ENCODE assay signal across 8 mouse cellular contexts in genomic region chr12:51827958-51828650, GRCm38 (mm10). TPM values are rescaled to one million over a fixed set of nuclear protein-coding genes. Genes with fewer than 3 reads are reported as not detected.
DNase-seq lines count a peak whose midpoint lies in the region; ATAC-seq and TF ChIP-seq lines count a peak whose summit lies in the region.

No protein-coding gene starts in this region.

- H3K4me2 ChIP-seq in heart, embryonic 15.5 days: peak overlapping the region; percentile 65
- peak overlapping the region; percentile 70 for H3K4me2 ChIP-seq in forebrain, embryonic 16.5 days (ENCODE audit: low read length)
- H3K4me2 ChIP-seq in liver, postnatal 0 days (ENCODE audit: low read depth, low read length): peak overlapping the region; percentile 64

- H3K36me3 ChIP-seq in heart, embryonic 15.5 days: peaks cover 14% of the 10 kb centered on the region
- no peaks in the 10 kb centered on the region for H3K36me3 ChIP-seq in E14TG2a.4 (ENCODE audit: insufficient read depth, low read length)
- peaks cover 5% of the 10 kb centered on the region; the same call in 1 of the 2 replicates for H3K36me3 ChIP-seq in forebrain, embryonic 16.5 days (ENCODE audit: control insufficient read depth, insufficient read depth)
- peaks cover 28% of the 10 kb centered on the region for H3K36me3 ChIP-seq in liver, postnatal 0 days (replicated peaks; ENCODE audit: insufficient read depth, low read length)

- H3K9me3 ChIP-seq in heart, embryonic 15.5 days (replicated peaks): no peaks in the 10 kb centered on the region
- no peaks in the 10 kb centered on the region for H3K9me3 ChIP-seq in E14TG2a.4 (ENCODE audit: low read length)
- no peaks in the 10 kb centered on the region for H3K9me3 ChIP-seq in forebrain, embryonic 16.5 days (ENCODE audit: control insufficient read depth, low read length)
- no peaks in the 10 kb centered on the region for H3K9me3 ChIP-seq in liver, postnatal 0 days (ENCODE audit: low read length)

- no peak for TF ChIP-seq EP300 in liver, postnatal 0 days (IDR thresholded peaks at IDR 0.05; ENCODE audit: low read depth)

- no peak for DNase-seq in heart, adult 8-10 months (ENCODE audit: low spot score)
- no peak for DNase-seq in liver, postnatal 0 days
- no peak for DNase-seq in urinary bladder, postnatal 25 days (ENCODE audit: low spot score)
- no peak for DNase-seq in thymus, postnatal 36 days
- DNase-seq in left cerebral cortex, postnatal 25 days (ENCODE audit: low spot score in 2 of 2): no peak

- TF ChIP-seq CTCF in E14TG2a.4 (conservative IDR thresholded peaks at IDR 0.05; ENCODE audit: low read length): no peak
- no peak for TF ChIP-seq CTCF in liver, postnatal 0 days (IDR thresholded peaks at IDR 0.05; ENCODE audit: low read depth)

- peak overlapping the region; percentile 84 for H3K4me3 ChIP-seq in heart, embryonic 15.5 days
- H3K4me3 ChIP-seq in E14TG2a.4 (replicated peaks; ENCODE audit: low read length): peak overlapping the region; percentile 93
- H3K4me3 ChIP-seq in forebrain, embryonic 16.5 days (replicated peaks; ENCODE audit: low read length): peak overlapping the region; percentile 97
- H3K4me3 ChIP-seq in liver, postnatal 0 days (ENCODE audit: low read depth, low read length): peak overlapping the region; percentile 86

- H3K27me3 ChIP-seq in heart, embryonic 15.5 days: no peaks in the 10 kb centered on the region
- no peaks in the 10 kb centered on the region for H3K27me3 ChIP-seq in E14TG2a.4 (ENCODE audit: insufficient read depth, low read length)
- no peaks in the 10 kb centered on the region for H3K27me3 ChIP-seq in forebrain, embryonic 16.5 days (replicated peaks; ENCODE audit: control insufficient read depth, insufficient read depth, low read length)
- no peaks in the 10 kb centered on the region for H3K27me3 ChIP-seq in liver, postnatal 0 days (ENCODE audit: insufficient read depth, low read length)

- peak overlapping the region; percentile 99 for H3K27ac ChIP-seq in heart, embryonic 15.5 days
- peak overlapping the region; percentile 94 for H3K27ac ChIP-seq in forebrain, embryonic 16.5 days (ENCODE audit: low read length)
- H3K27ac ChIP-seq in liver, postnatal 0 days (ENCODE audit: low read depth): peak overlapping the region; percentile 100

- WGBS in heart, embryonic 15.5 days: 15% methylated on average over 6 of the region's 6 CpGs
- WGBS in forebrain, embryonic 16.5 days: 21% methylated on average over 6 of the region's 6 CpGs
- 10% methylated on average over 6 of the region's 6 CpGs for WGBS in liver, postnatal 0 days (ENCODE audit: insufficient replicate concordance)

- intact Hi-C loops in left cerebral cortex, postnatal 25 days (cut with DNase I): loop anchor here (5.0 kb wide), 1 partner anchor 174 kb away; no protein-coding TSS in a partner anchor

- ATAC-seq in heart, embryonic 15.5 days (replicated peaks; ENCODE audit: insufficient number of reproducible peaks, insufficient read depth, low FRiP score, low read depth): no peak
- ATAC-seq in forebrain, embryonic 16.5 days: no peak
- ATAC-seq in liver, postnatal 0 days: no peak

- H3K4me1 ChIP-seq in heart, embryonic 15.5 days (replicated peaks): peaks cover 16% of the 10 kb centered on the region
- H3K4me1 ChIP-seq in E14TG2a.4 (replicated peaks; ENCODE audit: low read depth, low read length): peaks cover 30% of the 10 kb centered on the region
- H3K4me1 ChIP-seq in forebrain, embryonic 16.5 days (replicated peaks; ENCODE audit: control insufficient read depth, insufficient read depth, low read length): peaks cover 18% of the 10 kb centered on the region
- peaks cover 22% of the 10 kb centered on the region for H3K4me1 ChIP-seq in liver, postnatal 0 days (ENCODE audit: insufficient read depth)

- H3K9ac ChIP-seq in heart, embryonic 15.5 days: peak overlapping the region; percentile 96
- H3K9ac ChIP-seq in forebrain, embryonic 16.5 days (replicated peaks; ENCODE audit: low read depth, low read length): peak overlapping the region; percentile 100
- H3K9ac ChIP-seq in liver, postnatal 0 days (replicated peaks): peak overlapping the region; percentile 97

RNA-seq across cellular contexts. Expression of gene Hectd1, which starts 1.2 kb away (rescaled TPM):
- 30.8 and 32.4 TPM in 2 replicates for polyA plus RNA-seq in heart, embryonic 15.5 days (2015; fragmentation: Nextera tagmentation; extraction: Ambion mirVana)
- 10 to 100 TPM; 77.7 to 80.2 (median 79.4) TPM for total RNA-seq in heart, adult 8-10 months (2022)
- 39.4 and 41.7 TPM in 2 replicates for polyA plus RNA-seq in forebrain, embryonic 16.5 days (2015; fragmentation: Nextera tagmentation; extraction: Ambion mirVana)
- polyA plus RNA-seq in liver, postnatal 0 days (2015; fragmentation: Nextera tagmentation; extraction: Ambion mirVana): 18.2 and 20.6 TPM in 2 replicates
- 10 to 100 TPM; 83.3 to 86.5 TPM for total RNA-seq in left cerebral cortex, postnatal 25 days (2021)
